Mouse (Mus musculus) cortical plate, adult 2 months (tissue): ENCODE measurements around the gene Kdelr2. TPM values are rescaled to one million over a fixed set of nuclear protein-coding genes. Genes with fewer than 3 reads are reported as not detected.

Source experiments
- H3K27ac ChIP-seq: fragments of 200-500 bp; 2 replicates; pipeline ENCODE4 v1.5.1; 2012; ENCODE audit warnings: low read length, control low read depth, inconsistent platforms; ENCODE audit not compliant: insufficient read depth
- H3K4me1 ChIP-seq: fragments of 200-500 bp; 2 replicates; pipeline ENCODE4 v1.6.1; 2011; ENCODE audit warnings: low read length; ENCODE audit not compliant: control insufficient read depth, insufficient read depth
- H3K4me3 ChIP-seq: fragments of 200-500 bp; 2 replicates; pipeline ENCODE4 v1.5.1; 2011; ENCODE audit warnings: mild to moderate bottlenecking, low read length, control low read depth; ENCODE audit not compliant: insufficient read depth
- CTCF ChIP-seq: fragments of 200-500 bp; IDR thresholded peaks from 2 replicates; pipeline ENCODE4 v1.5.1; 2011; ENCODE audit warnings: mild to moderate bottlenecking, control low read depth, low read length; ENCODE audit not compliant: insufficient read depth; ENCODE audit errors: extremely low read depth
- POLR2A ChIP-seq: fragments of 200-500 bp; IDR thresholded peaks from 2 replicates; pipeline ENCODE4 v1.6.1; 2011; ENCODE audit warnings: mild to moderate bottlenecking, low read length, control low read depth; ENCODE audit not compliant: insufficient read depth; ENCODE audit errors: extremely low read depth
- polyA plus RNA-seq: library from polyadenylated mRNA; depleted of rRNA; stranded (reverse); fragments of >200 nt; gene quantifications from 2 replicates; pipeline ENCODE4 v1.2.3, GENCODE M21; 2012; rRNA removed

The Kdelr2 gene
- polyA plus RNA-seq, 1 experiment: 30.3 TPM

- H3K4me3 ChIP-seq: no peak overlapping the region
- peaks cover 5% of the 10 kb centered on the region for H3K4me1 ChIP-seq
- TF ChIP-seq CTCF: no peak
- TF ChIP-seq POLR2A: no peak
- H3K27ac ChIP-seq: no peak overlapping the region
These were observed 64.3 kb downstream of the Kdelr2 start for GRCm38 (mm10) chr5:143467931-143468330.

- no peak for TF ChIP-seq POLR2A
- TF ChIP-seq CTCF: no peak
These were observed 66.0 kb downstream of the Kdelr2 start for GRCm38 (mm10) chr5:143469628-143470027.

GRCm38 (mm10) chr5:143470421-143471164 is 67.0 kb downstream of the Kdelr2 start:
- peak overlapping the region; percentile 80 for H3K27ac ChIP-seq
- no peak overlapping the region for H3K4me3 ChIP-seq
- H3K4me1 ChIP-seq: peaks cover 10% of the 10 kb centered on the region
- TF ChIP-seq POLR2A (no peak), CTCF (no peak)

More at GRCm38 (mm10) chr5:143469628-143470027, 66.0 kb downstream of the Kdelr2 start:
- H3K4me1 ChIP-seq: peaks cover 8% of the 10 kb centered on the region
- no peak overlapping the region for H3K27ac ChIP-seq
- no peak overlapping the region for H3K4me3 ChIP-seq

GRCm38 (mm10) chr5:143471165-143471546 is 67.5 kb downstream of the Kdelr2 start:
- H3K4me3 ChIP-seq: no peak overlapping the region
- no peak for TF ChIP-seq CTCF
- TF ChIP-seq POLR2A: no peak
- H3K27ac ChIP-seq: peak overlapping the region; percentile 80
- peaks cover 8% of the 10 kb centered on the region for H3K4me1 ChIP-seq

Other genes with a start within 250 kb of the Kdelr2 start
- 10.0 and 12.5 TPM in 2 replicates for gene Rbak, start 223.1 kb upstream of the Kdelr2 start, polyA plus RNA-seq
- not detected in 2 replicates for gene Spdye4b, start 222.8 kb upstream of the Kdelr2 start, polyA plus RNA-seq
- gene Spdye4a, start 176.9 kb upstream of the Kdelr2 start, polyA plus RNA-seq: 0.11 TPM in 1 of 2 replicates, not detected in the other
- gene Zfp12, start 168.7 kb upstream of the Kdelr2 start, polyA plus RNA-seq: 21.9 and 22.7 TPM in 2 replicates
- gene Zfp316, start 133.8 kb upstream of the Kdelr2 start, polyA plus RNA-seq: 13.9 and 15.8 TPM in 2 replicates
- 10.4 and 11.8 TPM in 2 replicates for gene Zfp853, start 110.2 kb upstream of the Kdelr2 start, polyA plus RNA-seq
- 16.3 and 16.9 TPM in 2 replicates for gene E130309D02Rik, start 88.5 kb upstream of the Kdelr2 start, polyA plus RNA-seq
- 67.2 and 67.6 TPM in 2 replicates for gene Zdhhc4, start 74.6 kb upstream of the Kdelr2 start, polyA plus RNA-seq
- gene Grid2ip, start 46.5 kb upstream of the Kdelr2 start, polyA plus RNA-seq: 2.3 and 3.0 TPM in 2 replicates
- 30.4 and 32.4 TPM in 2 replicates for gene Daglb, start 60.7 kb downstream of the Kdelr2 start, polyA plus RNA-seq
- gene Rac1, start 124.2 kb downstream of the Kdelr2 start, polyA plus RNA-seq: 516 and 529 TPM in 2 replicates
- 33.9 and 35.4 TPM in 2 replicates for gene Cyth3, start 218.6 kb downstream of the Kdelr2 start, polyA plus RNA-seq